Mouse (Mus musculus) hindlimb bud, embryonic 11.5 days (tissue): ENCODE measurements around the gene Selenot.

Experiments used
- DNase-seq: peaks from one replicate; pipeline ENCODE4 v3.0.0-alpha.2; 2012; ENCODE audit warnings: low read depth, low spot score; ENCODE audit errors: extremely low spot score

The Selenot gene

DNA sequence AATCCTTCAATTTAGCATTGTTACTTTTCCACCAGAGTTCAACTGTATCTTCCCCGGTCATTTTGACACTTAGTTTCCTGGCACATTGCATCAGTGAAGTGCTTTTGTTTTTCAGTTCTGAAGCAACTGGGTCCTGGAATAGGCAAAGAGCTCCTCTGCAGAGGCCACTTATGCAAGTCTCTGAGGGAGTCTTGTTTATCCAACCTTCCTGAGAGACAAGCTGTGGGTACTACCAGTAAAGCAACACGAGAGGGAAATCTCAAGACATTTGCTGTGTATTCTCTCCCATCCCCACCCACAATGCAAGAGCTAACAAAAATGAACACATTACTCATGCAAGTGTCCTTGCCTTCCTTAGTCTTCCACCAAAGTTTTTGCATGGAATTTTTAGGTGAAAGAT, 55.3 kb downstream of the Selenot start:
- DNase-seq: no peak

DNA sequence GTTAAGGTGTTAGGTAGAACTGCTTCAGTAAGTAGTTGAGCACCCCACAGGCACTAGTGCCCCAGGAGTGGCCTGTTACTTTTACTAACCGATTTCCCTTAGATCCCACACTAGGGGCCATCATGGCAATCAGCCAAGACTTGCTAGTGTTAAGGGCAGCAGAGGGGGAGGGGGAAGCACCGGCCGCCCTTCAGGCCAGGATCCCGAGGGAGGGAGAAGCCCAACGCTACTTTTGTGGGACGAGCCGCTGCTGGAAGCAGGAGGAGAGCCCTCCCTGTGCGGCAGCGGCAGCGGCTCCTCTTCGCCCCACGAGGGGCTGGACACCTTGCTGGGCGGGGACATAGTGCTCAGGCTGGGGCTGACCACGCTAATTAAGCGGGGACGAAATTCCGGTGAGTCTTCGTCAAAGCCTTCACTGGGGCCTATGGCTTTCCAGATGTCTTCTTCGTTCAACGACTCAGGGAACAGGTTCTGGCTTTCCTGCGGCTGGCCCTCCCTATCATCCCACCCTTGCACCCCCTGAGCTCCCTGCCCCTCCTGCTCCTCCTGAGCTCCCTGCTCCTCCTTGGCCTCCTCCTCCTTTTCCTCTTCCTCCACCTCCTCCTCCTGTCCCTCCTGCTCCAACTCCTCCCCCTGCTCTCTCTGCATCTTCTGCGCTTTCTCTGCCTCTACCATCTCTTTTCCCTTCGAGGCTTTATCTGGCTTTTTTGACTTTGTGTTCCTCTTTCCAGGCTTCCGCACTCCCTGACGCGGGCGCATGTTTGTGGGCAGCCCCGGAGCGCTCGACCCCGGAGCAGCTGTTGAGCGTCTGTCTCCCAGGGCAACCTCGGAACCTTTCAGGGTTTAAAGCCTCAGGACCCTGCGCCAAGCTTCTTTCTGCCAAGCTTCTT, 60.2 kb downstream of the Selenot start, which contains the start of gene Erich6:
Gene Erich6, minus strand, starts transcription at position 802 of the 890 bp plus-strand sequence.
- DNase-seq: no peak
